Mouse (Mus musculus) forebrain, embryonic 12.5 days (tissue): ENCODE measurements at regions not wholly inside any gene's neighbourhood (a gene's known extent, or its start where the extent isn't known, plus 50 kb on each side); places are given as distances from the start of the nearest gene placed in this dataset.

ENCODE experiments used
- ATAC-seq: fragments of 200-750 bp; cut with Nextera tagmentation; 2 replicates; pipeline ENCODE4 v1.8.0; 2017; ENCODE audit warnings: moderate TSS enrichment; ENCODE audit not compliant: low FRiP score
- H3K27ac ChIP-seq: fragments of 300-500 bp; sonication (generic); 2 replicates; pipeline ENCODE4 v1.5.1; 2016; ENCODE audit warnings: mild to moderate bottlenecking
- H3K27me3 ChIP-seq: fragments of 300-500 bp; sonication (generic); 2 replicates; pipeline ENCODE4 v1.6.1; 2016; ENCODE audit warnings: mild to moderate bottlenecking
- H3K36me3 ChIP-seq: fragments of 300-500 bp; sonication (generic); replicated peaks from 2 replicates; pipeline ENCODE4 v1.6.1; 2016; ENCODE audit warnings: mild to moderate bottlenecking
- H3K4me1 ChIP-seq: fragments of 300-500 bp; sonication (generic); 2 replicates; pipeline ENCODE4 v1.6.1; 2016
- H3K4me2 ChIP-seq: fragments of 300-500 bp; sonication (generic); 2 replicates; pipeline ENCODE4 v1.6.1; 2016; ENCODE audit warnings: mild to moderate bottlenecking, moderate library complexity
- H3K4me3 ChIP-seq: fragments of 300-500 bp; sonication (generic); replicated peaks from 2 replicates; pipeline ENCODE4 v1.5.1; 2016; ENCODE audit warnings: mild to moderate bottlenecking
- H3K9ac ChIP-seq: fragments of 300-500 bp; sonication (generic); 2 replicates; pipeline ENCODE4 v1.6.1; 2016; ENCODE audit warnings: mild to moderate bottlenecking
- H3K9me3 ChIP-seq: fragments of 300-500 bp; sonication (generic); 2 replicates; pipeline ENCODE4 v1.6.1; 2016
- WGBS: fragments of 180-500 bp; shearing (Covaris S2); methylation state at CpG from one replicate; pipeline ENCODE4 v1.1.7; 2016; 5-methylcytosine and 5-hydroxymethylcytosine counted together

DNA sequence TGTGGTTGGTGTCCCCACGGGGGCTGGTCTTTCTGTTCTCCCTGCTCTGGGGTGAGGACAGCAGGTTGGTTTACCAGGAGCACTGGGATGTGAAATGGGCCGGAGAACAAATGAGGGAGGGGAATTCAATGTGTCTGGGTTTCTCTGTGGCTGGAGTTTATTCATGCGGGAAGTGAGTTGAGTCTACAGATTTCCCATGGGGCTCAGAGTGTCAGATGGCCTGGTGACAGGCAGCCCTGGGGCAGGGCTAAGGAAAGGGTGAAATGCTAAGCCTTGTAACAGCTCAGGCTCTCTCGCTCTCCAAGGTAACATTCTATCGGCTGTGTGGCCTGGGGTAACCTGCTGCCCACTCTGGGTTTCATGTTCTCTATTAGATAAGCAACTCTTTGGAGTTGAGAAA lies 167.5 kb downstream of the Gm26897 start:
- H3K36me3 ChIP-seq = no peaks in the 10 kb centered on the region
- WGBS = 54% methylated on average over 5 of the region's 5 CpGs
- peaks cover 39% of the 10 kb centered on the region for H3K4me1 ChIP-seq
- no peaks in the 10 kb centered on the region for H3K9me3 ChIP-seq
- no peak for ATAC-seq
- no peak overlapping the region for H3K9ac ChIP-seq
- H3K4me2 ChIP-seq = no peak overlapping the region
- peak overlapping the region; percentile 43; the same call in 1 of the 2 replicates for H3K27ac ChIP-seq
- peaks cover 21% of the 10 kb centered on the region for H3K27me3 ChIP-seq
- H3K4me3 ChIP-seq = no peak overlapping the region

DNA sequence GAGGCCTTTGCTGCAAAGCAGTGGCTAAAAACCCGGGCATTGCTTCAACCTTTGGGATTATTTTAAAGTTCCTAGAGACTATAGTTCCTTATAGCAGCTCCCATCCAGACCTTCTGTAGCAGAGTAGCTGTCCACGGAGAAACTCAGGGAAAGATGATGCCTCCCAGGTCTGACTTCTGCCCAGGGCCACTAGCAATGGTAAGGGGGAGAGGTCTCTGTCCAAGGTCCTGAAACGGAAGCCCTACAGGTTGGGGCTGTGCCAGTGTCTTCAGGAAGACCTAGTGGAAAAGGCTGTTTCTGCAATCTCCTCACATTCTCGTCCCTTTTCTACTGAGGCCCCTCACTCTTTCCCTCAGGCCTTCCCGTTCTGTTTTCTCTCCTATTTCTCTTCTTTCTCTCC lies 168.0 kb downstream of the Gm26897 start:
- H3K4me3 ChIP-seq = no peak overlapping the region
- 24% methylated on average over 5 of the region's 5 CpGs for WGBS
- no peak overlapping the region for H3K9ac ChIP-seq
- no peaks in the 10 kb centered on the region for H3K36me3 ChIP-seq
- no peak overlapping the region for H3K27ac ChIP-seq
- peaks cover 39% of the 10 kb centered on the region for H3K4me1 ChIP-seq
- H3K9me3 ChIP-seq = no peaks in the 10 kb centered on the region
- peaks cover 21% of the 10 kb centered on the region for H3K27me3 ChIP-seq
- H3K4me2 ChIP-seq = no peak overlapping the region
- ATAC-seq = no peak

DNA sequence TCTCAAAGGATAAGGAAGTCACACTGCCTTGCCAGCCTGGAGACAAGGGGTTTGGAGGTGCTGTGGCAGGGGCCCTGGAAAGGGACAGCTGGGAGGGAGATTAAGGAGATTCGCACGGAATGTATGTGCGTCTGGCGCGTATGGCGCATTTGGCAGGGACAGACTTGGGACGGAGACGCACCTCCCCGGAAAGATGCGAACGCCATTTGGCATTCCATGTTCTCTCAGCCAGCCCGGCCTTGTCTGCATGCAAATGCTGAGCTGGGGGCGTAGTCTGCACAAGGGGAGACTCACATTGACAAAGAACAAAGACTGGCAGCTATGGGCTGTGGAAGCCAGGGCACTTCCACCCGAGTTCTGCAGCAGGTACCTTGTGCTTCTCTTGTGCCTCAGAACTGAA lies 174.4 kb downstream of the Gm26897 start:
- peaks cover 31% of the 10 kb centered on the region for H3K4me1 ChIP-seq
- ATAC-seq = no peak
- H3K9ac ChIP-seq = no peak overlapping the region
- H3K4me2 ChIP-seq = no peak overlapping the region
- H3K36me3 ChIP-seq = no peaks in the 10 kb centered on the region
- no peaks in the 10 kb centered on the region for H3K9me3 ChIP-seq
- WGBS = 66% methylated on average over 14 of the region's 14 CpGs
- no peak overlapping the region for H3K4me3 ChIP-seq
- peaks cover 13% of the 10 kb centered on the region; the same call in 1 of the 2 replicates for H3K27me3 ChIP-seq
- no peak overlapping the region for H3K27ac ChIP-seq

DNA sequence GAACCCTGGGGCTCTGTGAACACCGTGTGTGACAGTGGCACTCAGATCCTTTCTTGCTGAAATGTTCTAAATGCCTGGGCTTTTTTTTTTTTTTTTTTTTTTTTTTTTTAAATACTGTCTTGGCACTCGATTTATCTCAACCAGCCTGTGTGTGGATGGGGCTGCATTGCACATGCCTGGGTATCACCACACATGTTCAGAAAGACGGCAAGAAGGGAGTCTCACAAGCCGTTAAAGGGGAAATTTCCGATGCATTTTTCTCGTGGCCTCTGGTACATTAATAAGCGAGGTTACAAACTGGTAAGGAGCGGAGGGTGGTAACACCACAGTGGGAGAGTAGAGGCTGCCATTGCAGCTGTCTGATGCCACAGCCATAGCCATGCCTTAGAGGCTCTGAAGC lies 176.8 kb downstream of the Gm26897 start:
- Histone ChIP-seq H3K27me3 (peaks cover 15% of the 10 kb centered on the region), H3K27ac (no peak overlapping the region), H3K4me1 (peaks cover 49% of the 10 kb centered on the region), H3K9ac (no peak overlapping the region), H3K36me3 (no peaks in the 10 kb centered on the region), H3K4me3 (no peak overlapping the region), H3K4me2 (no peak overlapping the region), H3K9me3 (no peaks in the 10 kb centered on the region)
- ATAC-seq = no peak
- WGBS = 69% methylated on average over 8 of the region's 8 CpGs

DNA sequence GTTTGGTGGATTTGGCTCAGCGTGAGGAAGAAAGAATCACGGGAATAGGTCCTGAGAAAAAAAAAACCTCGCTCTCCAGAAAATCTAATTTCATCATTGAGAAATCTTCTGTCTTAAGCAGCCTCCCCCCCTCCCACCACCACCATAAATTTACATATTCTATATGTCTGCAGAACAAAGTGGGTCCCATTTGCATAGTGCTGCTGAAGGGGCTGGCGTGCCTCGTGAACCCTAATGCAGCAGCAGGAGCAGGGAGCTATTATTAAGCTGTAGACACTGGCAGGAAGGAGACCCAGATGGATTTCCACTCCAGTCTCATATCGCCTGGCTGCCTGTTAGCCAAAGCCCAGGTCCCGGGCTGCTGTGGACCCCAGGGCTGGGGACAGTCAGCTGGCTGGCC lies 179.6 kb downstream of the Gm26897 start:
- Histone ChIP-seq H3K4me3 (no peak overlapping the region), H3K27ac (peak overlapping the region; percentile 84), H3K4me2 (no peak overlapping the region), H3K9me3 (no peaks in the 10 kb centered on the region), H3K4me1 (peaks cover 61% of the 10 kb centered on the region), H3K9ac (peak overlapping the region; percentile 2; the same call in 1 of the 2 replicates), H3K27me3 (peaks cover 12% of the 10 kb centered on the region), H3K36me3 (no peaks in the 10 kb centered on the region)
- 0 out of 2 replicates have a peak, but pooled peaks have one; percentile 42 for ATAC-seq
- 28% methylated on average over 7 of the region's 7 CpGs for WGBS

DNA sequence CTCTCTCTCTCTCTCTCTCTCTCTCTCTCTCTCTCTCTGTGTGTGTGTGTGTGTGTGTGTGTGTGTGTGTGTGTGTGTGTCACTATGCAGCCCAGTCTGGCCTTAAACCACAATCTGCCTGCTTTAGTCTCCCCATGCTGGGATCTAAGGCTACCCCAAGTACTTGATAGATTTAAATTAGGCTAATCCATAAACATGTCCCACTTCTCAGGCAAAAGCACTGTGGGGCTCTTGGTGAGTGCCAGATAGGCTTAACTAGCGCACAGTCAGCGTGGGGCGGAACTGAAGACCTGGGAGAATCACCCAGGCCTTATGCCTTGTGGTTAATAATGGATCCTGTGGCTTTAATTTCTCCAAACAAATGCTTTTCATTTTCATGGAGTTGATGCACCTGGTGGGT lies 180.6 kb downstream of the Gm26897 start:
- WGBS = 43% methylated on average over 3 of the region's 3 CpGs
- Histone ChIP-seq H3K36me3 (no peaks in the 10 kb centered on the region), H3K27ac (peak overlapping the region; percentile 84; the same call in 1 of the 2 replicates), H3K4me3 (no peak overlapping the region), H3K4me2 (no peak overlapping the region), H3K4me1 (peaks cover 66% of the 10 kb centered on the region), H3K9me3 (no peaks in the 10 kb centered on the region), H3K9ac (no peak overlapping the region), H3K27me3 (peaks cover 12% of the 10 kb centered on the region)
- ATAC-seq = no peak

DNA sequence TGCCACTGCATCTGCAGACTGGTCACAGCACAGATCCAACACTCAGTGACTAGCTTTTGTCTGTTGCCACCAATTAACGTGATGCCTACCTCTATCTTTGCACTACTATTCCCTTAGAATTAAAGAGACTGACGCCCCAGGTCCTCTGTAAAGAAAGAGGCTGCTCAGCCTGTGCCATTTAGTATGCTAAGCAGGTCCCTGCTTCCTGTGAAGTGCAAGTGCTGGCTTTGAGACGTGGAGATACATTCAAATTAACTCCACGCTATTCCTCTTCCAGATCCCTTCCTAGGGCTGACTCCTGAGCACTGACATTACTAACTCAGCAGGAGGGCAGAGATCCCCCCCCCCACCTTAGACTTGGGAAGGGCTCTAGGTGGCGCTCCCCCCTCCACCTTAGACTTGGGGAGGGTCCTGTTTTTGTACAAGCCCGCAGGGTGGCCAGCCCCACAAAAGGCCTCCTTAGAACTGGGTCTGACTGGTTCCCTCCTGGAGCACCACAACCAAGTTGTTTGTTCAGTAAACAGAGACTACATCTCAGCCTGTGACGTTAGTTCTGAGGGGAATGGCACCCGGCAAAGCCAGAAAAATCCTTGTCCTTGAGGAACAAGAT lies 184.0 kb downstream of the Gm26897 start:
- Histone ChIP-seq H3K36me3 (no peaks in the 10 kb centered on the region), H3K4me2 (0 out of 2 replicates have a peak overlapping the region, but pooled peaks have one; percentile 13), H3K9me3 (no peaks in the 10 kb centered on the region), H3K4me1 (peaks cover 52% of the 10 kb centered on the region), H3K27ac (peak overlapping the region; percentile 75), H3K9ac (no peak overlapping the region; the same call in 1 of the 2 replicates), H3K4me3 (no peak overlapping the region), H3K27me3 (peaks cover 17% of the 10 kb centered on the region)
- 11% methylated on average over 8 of the region's 8 CpGs for WGBS
- ATAC-seq = peak; percentile 71

DNA sequence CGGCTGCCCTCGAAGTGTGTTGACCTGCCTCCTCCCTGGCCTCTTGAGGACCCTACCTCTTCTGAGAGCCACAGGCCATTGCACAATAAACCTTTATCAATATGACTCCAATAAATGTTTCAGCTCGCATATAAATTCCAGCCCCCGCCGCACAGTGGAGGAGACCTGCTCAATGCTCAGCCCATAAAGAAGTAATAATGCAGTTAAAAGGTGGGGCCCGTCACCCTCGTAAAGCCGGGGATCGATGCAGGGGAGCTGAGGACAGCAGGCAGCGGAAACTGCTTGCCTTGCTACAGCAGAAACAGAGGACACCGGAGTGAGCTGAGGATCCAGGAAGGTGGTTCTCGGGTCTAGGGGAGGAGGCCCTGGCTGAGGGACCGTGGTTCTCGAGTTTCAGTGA lies 185.2 kb downstream of the Gm26897 start:
- H3K9me3 ChIP-seq = no peaks in the 10 kb centered on the region
- no peaks in the 10 kb centered on the region for H3K36me3 ChIP-seq
- no peak for ATAC-seq
- no peak overlapping the region for H3K4me3 ChIP-seq
- H3K27ac ChIP-seq = no peak overlapping the region
- no peak overlapping the region for H3K9ac ChIP-seq
- H3K4me1 ChIP-seq = peaks cover 51% of the 10 kb centered on the region
- no peak overlapping the region for H3K4me2 ChIP-seq
- WGBS = 81% methylated on average over 14 of the region's 14 CpGs
- H3K27me3 ChIP-seq = peaks cover 17% of the 10 kb centered on the region

DNA sequence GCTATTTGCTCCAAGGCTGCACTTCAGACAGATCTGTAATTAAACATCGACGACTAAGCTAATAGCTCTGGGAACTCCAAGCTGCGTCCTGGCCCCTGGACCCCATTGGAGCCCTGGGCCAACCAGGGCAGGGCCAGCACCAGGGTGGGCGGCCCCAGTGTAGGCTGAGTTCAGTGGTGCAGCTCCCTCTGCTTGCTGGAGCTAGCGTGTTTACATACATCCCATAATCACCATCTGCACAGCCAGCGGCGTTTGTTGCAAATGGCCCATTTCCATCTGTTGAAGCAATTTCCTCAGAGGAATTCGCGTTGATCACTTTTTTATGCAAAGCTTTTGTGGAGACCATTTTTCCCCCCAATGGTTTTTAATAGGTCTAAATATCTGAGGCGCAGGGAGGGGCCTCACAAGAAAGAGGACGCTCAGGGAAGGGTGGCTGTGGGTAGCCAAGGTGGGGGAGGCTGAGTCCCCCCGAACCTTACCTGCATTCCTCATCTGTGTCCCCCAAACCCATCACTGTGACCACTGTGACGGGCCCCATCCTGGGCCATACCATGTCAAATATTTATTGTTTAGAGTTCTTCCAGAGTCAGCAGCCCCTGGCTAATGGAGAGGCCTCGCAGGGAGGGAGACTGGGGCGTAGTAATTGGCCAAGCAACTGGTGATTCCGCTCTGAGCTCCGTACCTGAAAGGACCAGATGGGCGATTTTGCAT lies 189.4 kb downstream of the Gm26897 start:
- H3K27me3 ChIP-seq = peaks cover 16% of the 10 kb centered on the region; the same call in 1 of the 2 replicates
- H3K9me3 ChIP-seq = no peaks in the 10 kb centered on the region
- ATAC-seq = peak; percentile 83
- H3K4me3 ChIP-seq = no peak overlapping the region
- H3K36me3 ChIP-seq = no peaks in the 10 kb centered on the region
- no peak overlapping the region for H3K9ac ChIP-seq
- 0 out of 2 replicates have a peak overlapping the region, but pooled peaks have one; percentile 8 for H3K4me2 ChIP-seq
- 34% methylated on average over 18 of the region's 18 CpGs for WGBS
- H3K27ac ChIP-seq = peak overlapping the region; percentile 50
- H3K4me1 ChIP-seq = peaks cover 40% of the 10 kb centered on the region

DNA sequence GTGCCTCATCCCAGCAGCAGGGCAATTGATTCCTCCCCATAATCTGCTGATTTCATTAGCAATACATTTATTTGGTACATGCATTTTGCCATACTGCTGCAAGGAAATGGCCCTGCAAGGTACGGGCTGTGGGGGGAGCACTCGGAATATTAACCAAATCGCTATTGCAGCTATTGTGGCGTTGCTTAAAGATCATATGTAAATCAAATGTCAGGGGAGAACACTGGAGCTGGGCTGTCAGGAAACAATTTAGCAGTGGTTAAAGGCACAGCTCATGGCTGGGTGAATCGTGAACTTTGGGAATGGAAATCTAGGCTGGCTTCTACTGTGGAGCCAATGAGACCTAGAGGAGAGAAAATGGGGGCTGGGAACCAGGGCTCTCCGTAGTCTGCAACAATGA lies 192.0 kb downstream of the Gm26897 start:
- no peaks in the 10 kb centered on the region for H3K36me3 ChIP-seq
- WGBS = 65% methylated on average over 6 of the region's 6 CpGs
- H3K27ac ChIP-seq = peak overlapping the region; percentile 19; the same call in 1 of the 2 replicates
- no peak overlapping the region for H3K4me2 ChIP-seq
- peaks cover 10% of the 10 kb centered on the region; the same call in 1 of the 2 replicates for H3K27me3 ChIP-seq
- no peak for ATAC-seq
- H3K9ac ChIP-seq = no peak overlapping the region
- no peak overlapping the region for H3K4me3 ChIP-seq
- peaks cover 42% of the 10 kb centered on the region for H3K4me1 ChIP-seq
- H3K9me3 ChIP-seq = no peaks in the 10 kb centered on the region

DNA sequence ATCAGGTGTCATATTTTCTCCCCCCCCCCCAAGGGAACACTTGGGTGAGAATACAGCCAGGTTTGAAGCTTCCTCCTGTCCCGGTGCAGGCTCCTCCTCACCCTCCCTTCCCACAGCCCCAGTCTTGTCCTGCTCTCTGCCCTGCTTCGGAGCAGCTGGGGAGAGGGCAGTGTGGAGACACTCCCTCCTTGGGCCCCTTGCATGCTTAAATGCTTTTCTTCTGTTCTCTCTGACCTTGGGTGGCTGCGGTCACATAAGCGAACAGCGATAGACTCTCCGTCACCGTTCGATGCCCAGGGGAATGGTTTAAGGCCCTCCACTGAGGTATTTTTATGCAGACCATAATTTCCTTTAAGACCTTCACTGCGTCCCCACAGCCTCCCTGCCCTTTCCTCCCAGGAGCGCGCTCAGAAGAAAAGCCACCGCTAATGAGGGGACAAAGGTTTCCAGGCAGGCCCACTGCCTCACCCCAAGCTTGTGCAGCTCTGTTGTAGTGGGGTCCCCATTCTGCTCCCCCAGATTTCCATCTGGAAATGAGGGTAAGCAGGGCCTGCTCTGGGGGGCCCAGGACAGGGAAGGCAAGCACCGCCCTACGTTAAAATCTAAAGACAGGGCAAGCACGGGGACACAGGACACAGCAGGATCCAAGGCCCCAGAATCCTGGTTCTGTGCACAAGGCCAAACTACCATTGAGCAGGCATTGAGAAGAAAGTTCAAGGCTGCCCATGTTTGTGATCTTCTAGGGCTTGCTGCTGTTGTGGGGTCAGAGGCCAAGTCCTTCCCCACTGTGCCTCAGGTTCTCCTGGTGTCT lies 195.7 kb downstream of the Gm26897 start:
- no peak for ATAC-seq
- 24% methylated on average over 15 of the region's 15 CpGs for WGBS
- H3K9me3 ChIP-seq = 0 out of 2 replicates have a peak, but pooled peaks cover 7% of the 10 kb centered on the region
- H3K4me1 ChIP-seq = peaks cover 29% of the 10 kb centered on the region
- H3K27ac ChIP-seq = no peak overlapping the region
- H3K4me2 ChIP-seq = no peak overlapping the region
- H3K36me3 ChIP-seq = no peaks in the 10 kb centered on the region
- H3K9ac ChIP-seq = no peak overlapping the region
- peaks cover 10% of the 10 kb centered on the region; the same call in 1 of the 2 replicates for H3K27me3 ChIP-seq
- no peak overlapping the region for H3K4me3 ChIP-seq

DNA sequence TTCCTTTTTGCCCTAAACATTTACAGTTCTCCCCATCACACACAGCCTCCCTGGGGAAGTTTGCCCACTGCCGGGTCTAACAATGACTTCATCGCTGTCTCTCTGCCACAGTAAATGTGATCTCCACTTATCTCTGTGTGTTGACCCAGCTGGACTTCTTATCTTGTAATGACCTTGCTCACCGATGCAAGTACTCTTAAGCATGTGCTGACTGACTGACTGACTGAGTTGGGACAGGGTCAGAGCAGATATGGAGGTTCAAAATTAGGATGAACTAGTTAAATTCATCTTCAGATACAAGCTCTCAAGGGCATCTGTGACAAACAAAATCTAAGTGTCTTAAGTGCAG lies 196.2 kb downstream of the Gm26897 start:
- Histone ChIP-seq H3K9ac (no peak overlapping the region), H3K9me3 (0 out of 2 replicates have a peak, but pooled peaks cover 7% of the 10 kb centered on the region), H3K4me3 (no peak overlapping the region), H3K4me1 (peaks cover 29% of the 10 kb centered on the region), H3K4me2 (no peak overlapping the region), H3K27me3 (peaks cover 10% of the 10 kb centered on the region; the same call in 1 of the 2 replicates), H3K27ac (no peak overlapping the region), H3K36me3 (no peaks in the 10 kb centered on the region)
- no peak for ATAC-seq
- 54% methylated on average over 3 of the region's 3 CpGs for WGBS
